Mouse (Mus musculus) embryonic facial prominence, embryonic 14.5 days (tissue): ENCODE measurements around the gene Grin2b. TPM values are rescaled to one million over a fixed set of nuclear protein-coding genes. Genes with fewer than 3 reads are reported as not detected.
A peak's percentile ranks its signal among the peaks of the same experiment; 100 is the strongest.

ENCODE experiments used
- ATAC-seq: fragments of 200-750 bp; cut with Nextera tagmentation; 2 replicates; pipeline ENCODE4 v1.8.0; 2017; ENCODE audit warnings: low read depth, moderate number of reproducible peaks, moderate TSS enrichment
- DNase-seq: peaks from one replicate; pipeline ENCODE4 v3.0.0-alpha.2; 2015; ENCODE audit warnings: low spot score
- H3K27ac ChIP-seq: fragments of 300-500 bp; sonication (generic); replicated peaks from 2 replicates; pipeline ENCODE4 v1.5.1; 2014; ENCODE audit warnings: low read depth, mild to moderate bottlenecking, low read length, moderate library complexity
- H3K27me3 ChIP-seq: fragments of 300-500 bp; sonication (generic); replicated peaks from 2 replicates; pipeline ENCODE4 v1.6.1; 2014; ENCODE audit warnings: low read length; ENCODE audit not compliant: control insufficient read depth, insufficient read depth
- H3K36me3 ChIP-seq: fragments of 300-500 bp; sonication (generic); 2 replicates; pipeline ENCODE4 v1.6.1; 2014; ENCODE audit warnings: low read length, mixed read lengths; ENCODE audit not compliant: control insufficient read depth, insufficient read depth
- H3K4me1 ChIP-seq: fragments of 300-500 bp; sonication (generic); 2 replicates; pipeline ENCODE4 v1.6.1; 2014; ENCODE audit warnings: antibody characterized with exemption, low read length; ENCODE audit not compliant: control insufficient read depth, insufficient read depth
- H3K4me2 ChIP-seq: fragments of 300-500 bp; sonication (generic); 2 replicates; pipeline ENCODE4 v1.6.1; 2014; ENCODE audit warnings: low read depth, mild to moderate bottlenecking, low read length, moderate library complexity, mixed read lengths
- H3K4me3 ChIP-seq: fragments of 300-500 bp; sonication (generic); 2 replicates; pipeline ENCODE4 v1.5.1; 2014; ENCODE audit warnings: low read depth, mild to moderate bottlenecking, low read length
- H3K9ac ChIP-seq: fragments of 300-500 bp; sonication (generic); 2 replicates; pipeline ENCODE4 v1.6.1; 2014; ENCODE audit warnings: low read depth, mild to moderate bottlenecking, low read length, moderate library complexity, mixed read lengths
- H3K9me3 ChIP-seq: fragments of 300-500 bp; sonication (generic); 2 replicates; pipeline ENCODE4 v1.6.1; 2016; ENCODE audit warnings: low read length; ENCODE audit not compliant: control insufficient read depth
- WGBS: fragments of 180-500 bp; shearing (Covaris S2); extraction: QIAGEN DNeasy Blood & Tissue Kit; methylation state at CpG from one replicate; pipeline ENCODE4 v1.1.7; 2014; 5-methylcytosine and 5-hydroxymethylcytosine counted together
- polyA plus RNA-seq: library from polyadenylated mRNA; unstranded; fragments of >200 nt; fragmentation: Nextera tagmentation; extraction: Ambion mirVana; gene quantifications from 2 replicates; pipeline ENCODE4 v1.2.1, GENCODE M21; 2014

Gene Grin2b
- polyA plus RNA-seq, 1 experiment from 2014 or later = 2.1 TPM

DNA sequence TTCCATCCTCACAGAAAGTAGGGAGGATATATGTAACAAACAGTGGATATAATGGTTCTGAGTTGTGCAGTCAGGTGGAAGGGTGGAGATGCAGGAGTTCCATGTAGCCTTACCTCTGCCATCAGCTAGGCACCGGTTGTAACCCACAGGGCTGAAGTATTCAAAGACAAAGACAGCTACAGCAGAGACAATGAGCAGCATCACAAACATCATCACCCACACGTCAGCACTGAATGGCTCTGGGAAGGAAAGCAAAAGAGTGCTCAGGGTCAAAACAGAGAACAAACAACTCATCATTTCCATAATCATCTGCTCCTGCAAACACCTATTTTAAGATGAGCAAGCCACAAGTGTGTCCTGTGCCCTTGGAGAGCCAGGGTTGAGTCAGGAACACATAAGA is 398.6 kb downstream of the Grin2b start:
- no peak for ATAC-seq
- Histone ChIP-seq H3K9me3 (no peaks in the 10 kb centered on the region), H3K4me3 (no peak overlapping the region), H3K36me3 (no peaks in the 10 kb centered on the region), H3K9ac (no peak overlapping the region), H3K27ac (no peak overlapping the region), H3K4me2 (no peak overlapping the region), H3K4me1 (no peaks in the 10 kb centered on the region), H3K27me3 (no peaks in the 10 kb centered on the region)
- 74% methylated on average over 2 of the region's 2 CpGs for WGBS
- DNase-seq = no peak

DNA sequence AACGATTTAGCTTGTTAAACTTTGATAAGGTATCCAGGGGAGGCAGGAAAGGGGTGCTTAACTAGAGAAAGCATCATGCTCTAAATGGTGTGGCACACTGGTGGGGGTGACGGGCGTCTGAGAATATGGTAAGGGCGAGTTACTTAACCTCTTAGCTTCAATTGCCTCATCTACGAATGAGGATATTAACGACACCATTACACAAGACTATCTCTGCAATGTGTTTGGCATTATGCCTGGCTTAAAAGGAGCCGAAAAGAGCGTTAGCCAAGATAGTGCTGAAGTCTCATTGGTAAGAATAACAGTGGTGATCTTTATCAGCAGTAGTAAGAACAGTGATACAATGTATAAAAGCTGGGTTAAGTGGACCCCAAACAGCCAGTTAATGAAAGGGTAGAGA is 405.7 kb downstream of the Grin2b start:
- Histone ChIP-seq H3K27me3 (no peaks in the 10 kb centered on the region), H3K27ac (no peak overlapping the region), H3K9me3 (no peaks in the 10 kb centered on the region), H3K4me2 (no peak overlapping the region), H3K4me3 (no peak overlapping the region), H3K4me1 (no peaks in the 10 kb centered on the region), H3K36me3 (no peaks in the 10 kb centered on the region), H3K9ac (no peak overlapping the region)
- no peak for DNase-seq
- ATAC-seq = no peak
- WGBS = 78% methylated on average over 8 of the region's 8 CpGs

DNA sequence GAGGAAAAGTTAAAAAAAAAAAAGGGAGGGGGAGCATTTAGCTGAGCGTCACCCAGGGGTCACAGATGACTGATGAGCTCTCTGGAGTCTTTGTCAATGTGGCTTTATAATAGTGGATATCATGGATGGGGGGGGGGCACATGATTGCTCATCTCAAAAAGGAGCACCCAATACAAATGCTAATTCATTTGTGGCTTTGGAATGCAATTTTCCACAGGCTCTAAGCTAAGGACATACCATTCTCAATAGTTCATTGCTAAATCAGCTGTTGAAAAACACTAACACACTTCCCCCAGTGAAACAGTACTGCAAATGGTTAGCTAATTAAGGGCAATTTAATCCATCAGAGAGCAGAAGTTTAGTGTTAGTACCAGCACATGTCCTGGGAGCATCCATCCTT is 414.6 kb downstream of the Grin2b start:
- WGBS = 69% methylated on average over 1 of the region's 1 CpGs
- no peak overlapping the region for H3K9ac ChIP-seq
- H3K27ac ChIP-seq = no peak overlapping the region
- ATAC-seq (no peak), DNase-seq (no peak)
- no peak overlapping the region for H3K4me2 ChIP-seq
- no peaks in the 10 kb centered on the region for H3K4me1 ChIP-seq
- H3K27me3 ChIP-seq = no peaks in the 10 kb centered on the region
- no peak overlapping the region for H3K4me3 ChIP-seq
- no peaks in the 10 kb centered on the region for H3K9me3 ChIP-seq
- H3K36me3 ChIP-seq = no peaks in the 10 kb centered on the region

DNA sequence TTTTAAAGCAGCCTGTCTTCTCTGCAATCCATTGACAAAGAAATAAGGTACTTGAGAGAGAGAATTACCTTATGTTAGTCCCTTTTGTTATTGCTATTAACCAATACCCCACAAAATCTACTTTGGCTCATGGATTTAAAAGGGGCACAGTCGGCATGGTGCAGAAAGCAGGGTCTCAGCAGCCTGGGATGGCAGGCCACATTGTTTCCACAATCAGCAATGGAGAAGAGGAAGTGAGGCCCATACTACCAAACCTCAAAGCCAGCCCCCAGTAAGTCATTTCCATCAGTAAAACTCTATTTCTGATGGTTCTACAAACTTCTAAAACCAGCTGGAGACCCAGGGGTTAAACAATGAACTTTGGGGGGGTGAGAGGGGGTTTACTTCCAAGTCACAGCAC is 417.2 kb downstream of the Grin2b start:
- Histone ChIP-seq H3K27ac (no peak overlapping the region), H3K4me3 (no peak overlapping the region), H3K36me3 (no peaks in the 10 kb centered on the region), H3K4me1 (no peaks in the 10 kb centered on the region), H3K4me2 (no peak overlapping the region), H3K9me3 (no peaks in the 10 kb centered on the region), H3K27me3 (no peaks in the 10 kb centered on the region), H3K9ac (no peak overlapping the region)
- WGBS = 60% methylated on average over 1 of the region's 1 CpGs
- no peak for ATAC-seq
- no peak for DNase-seq

DNA sequence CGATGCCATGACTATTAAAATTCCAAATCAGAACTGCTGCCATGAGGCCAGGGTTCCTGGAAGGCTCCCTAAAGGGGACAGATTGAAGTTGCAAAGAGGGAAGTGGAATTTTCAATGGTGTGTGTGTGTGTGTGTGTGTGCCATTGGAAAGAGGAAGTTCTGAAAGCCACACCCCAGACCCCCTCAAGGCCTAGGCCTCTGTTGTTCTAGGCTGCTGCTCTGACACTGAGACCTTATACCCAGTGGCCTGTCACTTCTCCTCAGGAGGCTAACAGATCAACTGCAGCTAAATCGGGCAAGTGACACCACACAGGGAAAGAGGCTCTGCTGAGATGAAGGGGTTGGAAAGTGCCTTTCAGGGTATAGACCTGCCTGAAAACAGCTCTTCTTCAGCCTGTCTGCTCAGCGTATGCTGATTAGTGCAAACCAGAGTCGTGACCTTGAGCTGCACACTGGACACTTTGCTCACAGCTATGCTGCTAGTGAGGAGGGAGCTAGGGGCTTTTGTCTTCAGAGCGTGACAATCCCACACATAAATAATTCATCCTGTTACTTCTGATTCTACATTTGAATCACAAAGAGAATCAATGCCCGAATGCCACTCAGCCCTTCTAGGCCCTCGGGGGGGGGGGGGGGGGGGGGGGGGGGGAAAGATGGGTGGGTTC is 424.8 kb downstream of the Grin2b start:
- ATAC-seq (no peak), DNase-seq (no peak)
- H3K27me3 ChIP-seq = no peaks in the 10 kb centered on the region
- no peak overlapping the region for H3K27ac ChIP-seq
- WGBS = 79% methylated on average over 6 of the region's 7 CpGs
- no peak overlapping the region for H3K9ac ChIP-seq
- no peak overlapping the region for H3K4me3 ChIP-seq
- H3K4me1 ChIP-seq = no peaks in the 10 kb centered on the region
- H3K36me3 ChIP-seq = no peaks in the 10 kb centered on the region
- no peaks in the 10 kb centered on the region for H3K9me3 ChIP-seq
- no peak overlapping the region for H3K4me2 ChIP-seq

DNA sequence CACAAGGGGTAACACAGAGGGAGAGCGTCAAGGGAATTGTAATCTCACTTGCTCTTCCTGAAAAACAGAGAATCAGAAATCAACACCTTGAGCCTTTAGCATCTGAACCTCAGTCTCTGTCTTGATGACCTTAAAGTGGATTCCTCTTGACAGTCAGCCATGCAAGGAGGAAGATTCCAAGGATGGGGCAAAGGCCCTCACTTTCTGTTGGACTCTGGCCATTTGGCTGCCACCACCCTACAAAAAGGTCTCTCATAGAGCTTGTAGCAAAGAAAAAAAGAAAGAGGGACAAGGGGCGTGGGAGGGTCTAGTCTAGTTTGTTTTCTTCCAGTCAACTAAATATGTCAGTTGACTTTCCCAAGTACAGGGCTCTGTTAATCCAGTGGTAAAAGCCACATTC is 427.7 kb downstream of the Grin2b start:
- ATAC-seq (no peak), DNase-seq (no peak)
- Histone ChIP-seq H3K9ac (no peak overlapping the region), H3K36me3 (no peaks in the 10 kb centered on the region), H3K9me3 (no peaks in the 10 kb centered on the region), H3K4me1 (no peaks in the 10 kb centered on the region), H3K27ac (no peak overlapping the region), H3K4me2 (no peak overlapping the region), H3K27me3 (no peaks in the 10 kb centered on the region), H3K4me3 (no peak overlapping the region)
- 76% methylated on average over 2 of the region's 2 CpGs for WGBS

DNA sequence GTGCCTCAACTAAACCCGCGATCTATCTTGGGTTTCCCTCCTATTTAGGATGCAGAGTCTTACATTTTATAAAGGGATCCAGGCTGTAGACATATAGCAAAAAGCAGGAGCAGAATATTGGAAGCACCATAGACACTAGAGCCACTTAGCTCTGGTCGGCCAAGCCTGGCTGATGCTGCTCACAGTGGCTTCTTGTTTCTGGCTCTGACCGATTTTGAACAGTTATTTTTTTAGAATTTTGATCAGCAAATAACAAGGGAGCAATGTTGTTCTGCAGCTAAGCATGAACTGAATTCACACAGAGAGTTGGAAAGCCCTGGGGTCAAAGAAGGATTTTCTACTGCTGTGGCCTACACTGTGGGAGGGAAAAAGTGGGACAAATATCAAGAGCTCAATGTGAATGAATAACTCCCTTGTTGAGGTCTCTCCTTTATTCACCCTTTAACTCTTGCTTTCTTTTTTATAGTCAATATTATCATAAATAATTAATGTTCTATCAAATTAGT is 439.0 kb downstream of the Grin2b start:
- no peak overlapping the region for H3K9ac ChIP-seq
- ATAC-seq (no peak), DNase-seq (peak; percentile 10)
- no peak overlapping the region for H3K27ac ChIP-seq
- H3K4me2 ChIP-seq = no peak overlapping the region
- peaks cover 5% of the 10 kb centered on the region; the same call in 1 of the 2 replicates for H3K9me3 ChIP-seq
- no peak overlapping the region for H3K4me3 ChIP-seq
- no peaks in the 10 kb centered on the region for H3K36me3 ChIP-seq
- WGBS = 74% methylated on average over 4 of the region's 4 CpGs
- H3K4me1 ChIP-seq = no peaks in the 10 kb centered on the region
- H3K27me3 ChIP-seq = no peaks in the 10 kb centered on the region

DNA sequence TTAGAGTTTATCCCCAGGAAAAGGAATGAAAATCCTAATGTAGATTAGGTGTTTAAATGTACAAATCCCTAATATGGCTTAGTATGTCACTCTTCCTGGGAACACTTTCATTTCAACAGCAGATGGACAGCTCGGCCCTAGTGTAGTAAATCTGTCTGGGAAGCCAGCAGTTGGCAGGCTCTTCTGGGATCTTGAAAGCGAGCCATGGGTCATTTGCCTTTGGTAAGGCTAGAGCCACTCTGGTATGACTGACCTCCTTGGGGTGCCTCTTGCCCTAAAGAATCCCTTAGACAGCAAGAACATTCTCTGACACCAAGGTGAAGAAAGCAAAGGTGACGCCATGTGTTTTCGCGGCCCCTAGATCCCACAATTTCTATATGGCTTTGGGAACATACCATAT is 446.2 kb downstream of the Grin2b start:
- H3K27ac ChIP-seq = no peak overlapping the region
- no peaks in the 10 kb centered on the region for H3K27me3 ChIP-seq
- ATAC-seq = no peak
- H3K9me3 ChIP-seq = no peaks in the 10 kb centered on the region
- H3K4me2 ChIP-seq = no peak overlapping the region
- H3K4me1 ChIP-seq = no peaks in the 10 kb centered on the region
- WGBS = 87% methylated on average over 5 of the region's 5 CpGs
- no peak overlapping the region for H3K4me3 ChIP-seq
- H3K36me3 ChIP-seq = no peaks in the 10 kb centered on the region
- DNase-seq = no peak
- H3K9ac ChIP-seq = no peak overlapping the region

DNA sequence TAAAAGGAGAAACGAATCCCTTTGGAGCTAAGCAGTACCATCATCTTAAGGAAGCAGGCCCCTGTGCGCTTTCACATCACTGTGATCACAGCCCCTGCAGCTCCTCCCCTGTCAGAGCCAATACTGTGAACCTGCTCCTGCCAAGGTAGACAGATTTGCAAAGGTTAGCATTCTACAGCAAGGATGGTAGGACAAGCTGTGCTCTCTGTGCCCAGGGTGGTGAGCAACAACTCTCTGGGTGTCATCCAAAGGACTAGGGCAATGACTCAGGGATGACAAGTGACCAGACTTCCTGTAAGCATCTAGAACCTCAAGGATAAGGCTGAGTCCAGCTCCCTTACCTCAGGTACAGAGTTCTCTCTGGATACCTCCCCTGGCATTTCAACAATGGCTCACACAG is 451.6 kb downstream of the Grin2b start:
- no peak for DNase-seq
- ATAC-seq = no peak
- Histone ChIP-seq H3K27me3 (no peaks in the 10 kb centered on the region), H3K9ac (no peak overlapping the region), H3K4me1 (no peaks in the 10 kb centered on the region), H3K36me3 (no peaks in the 10 kb centered on the region), H3K4me3 (no peak overlapping the region), H3K27ac (no peak overlapping the region), H3K4me2 (no peak overlapping the region), H3K9me3 (no peaks in the 10 kb centered on the region)
- 81% methylated on average over 2 of the region's 2 CpGs for WGBS
